Mouse (Mus musculus): ENCODE data around the gene Itga8. TPM values are rescaled to one million over a fixed set of nuclear protein-coding genes. Genes with fewer than 3 reads are reported as not detected.

The Itga8 gene
- total RNA-seq, 2 experiments from 2014 or later, result 9.6 to 10.7 TPM

GRCm38 (mm10) chr2:12221671-12222070, 80.1 kb downstream of the Itga8 start:
- no peak for DNase-seq (ENCODE audit: extremely low spot score in 1 of 2, low spot score in 2 of 2)
- intact Hi-C loops (cut with DNase I), result no loop called here
- no peak overlapping the region for H3K4me3 ChIP-seq
- H3K27ac ChIP-seq, result no peak overlapping the region
- TF ChIP-seq CTCF (IDR thresholded peaks at IDR 0.05), result no peak

- TF ChIP-seq CTCF (IDR thresholded peaks at IDR 0.05), result no peak
- intact Hi-C loops (cut with DNase I), result no loop called here
- no peak overlapping the region for H3K27ac ChIP-seq
- no peak for DNase-seq (ENCODE audit: extremely low spot score in 1 of 2, low spot score in 2 of 2)
- H3K4me3 ChIP-seq, result no peak overlapping the region
Observed at GRCm38 (mm10) chr2:12213464-12213790, 88.3 kb downstream of the Itga8 start.

- no peak overlapping the region for H3K27ac ChIP-seq
- no peak for DNase-seq (ENCODE audit: extremely low spot score in 1 of 2, low spot score in 2 of 2)
- H3K4me3 ChIP-seq, result no peak overlapping the region
- intact Hi-C loops (cut with DNase I), result no loop called here
- no peak for TF ChIP-seq CTCF (IDR thresholded peaks at IDR 0.05)
Observed at GRCm38 (mm10) chr2:12212662-12213463, 88.9 kb downstream of the Itga8 start.

GRCm38 (mm10) chr2:12208142-12208541, 93.6 kb downstream of the Itga8 start:
- TF ChIP-seq CTCF (IDR thresholded peaks at IDR 0.05), result no peak
- DNase-seq (ENCODE audit: extremely low spot score in 1 of 2, low spot score in 2 of 2), result no peak
- Histone ChIP-seq H3K4me3 (no peak overlapping the region), H3K27ac (no peak overlapping the region)
- intact Hi-C loops (cut with DNase I), result no loop called here

- Histone ChIP-seq H3K4me3 (no peak overlapping the region), H3K27ac (no peak overlapping the region)
- no peak for TF ChIP-seq CTCF (IDR thresholded peaks at IDR 0.05)
- DNase-seq (ENCODE audit: extremely low spot score in 1 of 2, low spot score in 2 of 2), result no peak
- intact Hi-C loops (cut with DNase I), result no loop called here
Observed at GRCm38 (mm10) chr2:12206353-12206752, 95.4 kb downstream of the Itga8 start.

- H3K4me3 ChIP-seq, result no peak overlapping the region
- DNase-seq (ENCODE audit: extremely low spot score in 1 of 2, low spot score in 2 of 2), result no peak
- intact Hi-C loops (cut with DNase I), result no loop called here
- H3K27ac ChIP-seq, result no peak overlapping the region
- no peak for TF ChIP-seq CTCF (IDR thresholded peaks at IDR 0.05)
Observed at GRCm38 (mm10) chr2:12205875-12206274, 95.8 kb downstream of the Itga8 start.

- TF ChIP-seq CTCF (IDR thresholded peaks at IDR 0.05), result no peak
- Histone ChIP-seq H3K4me3 (no peak overlapping the region), H3K27ac (no peak overlapping the region)
- DNase-seq (ENCODE audit: extremely low spot score in 1 of 2, low spot score in 2 of 2), result no peak
- intact Hi-C loops (cut with DNase I), result no loop called here
Observed at GRCm38 (mm10) chr2:12203231-12203630, 98.5 kb downstream of the Itga8 start.

- no peak overlapping the region for H3K27ac ChIP-seq
- intact Hi-C loops (cut with DNase I), result no loop called here
- no peak overlapping the region for H3K4me3 ChIP-seq
- no peak for DNase-seq (ENCODE audit: extremely low spot score in 1 of 2, low spot score in 2 of 2)
- no peak for TF ChIP-seq CTCF (IDR thresholded peaks at IDR 0.05)
Observed at GRCm38 (mm10) chr2:12198699-12199098, 103.0 kb downstream of the Itga8 start.

- no peak overlapping the region for H3K27ac ChIP-seq
- TF ChIP-seq CTCF (IDR thresholded peaks at IDR 0.05), result no peak
- H3K4me3 ChIP-seq, result no peak overlapping the region
- intact Hi-C loops (cut with DNase I), result no loop called here
- DNase-seq (ENCODE audit: extremely low spot score in 1 of 2, low spot score in 2 of 2), result no peak
Observed at GRCm38 (mm10) chr2:12198214-12198613, 103.5 kb downstream of the Itga8 start.

GRCm38 (mm10) chr2:12197711-12198110, 104.0 kb downstream of the Itga8 start:
- no peak overlapping the region for H3K27ac ChIP-seq
- no peak for TF ChIP-seq CTCF (IDR thresholded peaks at IDR 0.05)
- intact Hi-C loops (cut with DNase I), result no loop called here
- DNase-seq (ENCODE audit: extremely low spot score in 1 of 2, low spot score in 2 of 2), result no peak
- no peak overlapping the region for H3K4me3 ChIP-seq

- H3K27ac ChIP-seq, result no peak overlapping the region
- no peak for DNase-seq (ENCODE audit: extremely low spot score in 1 of 2, low spot score in 2 of 2)
- intact Hi-C loops (cut with DNase I), result no loop called here
- TF ChIP-seq CTCF (IDR thresholded peaks at IDR 0.05), result no peak
- H3K4me3 ChIP-seq, result no peak overlapping the region
Observed at GRCm38 (mm10) chr2:12189026-12189425, 112.7 kb downstream of the Itga8 start.

- no peak overlapping the region for H3K27ac ChIP-seq
- H3K4me3 ChIP-seq, result no peak overlapping the region
- intact Hi-C loops (cut with DNase I), result loop anchor here (2.0 kb wide), 1 partner anchor 105 kb away; no protein-coding TSS in a partner anchor
- no peak for TF ChIP-seq CTCF (IDR thresholded peaks at IDR 0.05)
- DNase-seq (ENCODE audit: extremely low spot score in 1 of 2, low spot score in 2 of 2), result no peak
Observed at GRCm38 (mm10) chr2:12187646-12188045, 114.1 kb downstream of the Itga8 start.

- H3K4me3 ChIP-seq, result no peak overlapping the region
- no peak for TF ChIP-seq CTCF (IDR thresholded peaks at IDR 0.05)
- no peak overlapping the region for H3K27ac ChIP-seq
- intact Hi-C loops (cut with DNase I), result no loop called here
- no peak for DNase-seq (ENCODE audit: extremely low spot score in 1 of 2, low spot score in 2 of 2)
Observed at GRCm38 (mm10) chr2:12182402-12182948, 119.2 kb downstream of the Itga8 start.
